Mouse (Mus musculus) liver, embryonic 14.5 days (tissue): ENCODE measurements around the gene Lsm7. TPM values are rescaled to one million over a fixed set of nuclear protein-coding genes. Genes with fewer than 3 reads are reported as not detected.

Experiments
- ATAC-seq: fragments of 200-750 bp; cut with Nextera tagmentation; 2 replicates; pipeline ENCODE4 v1.8.0; 2017; ENCODE audit warnings: moderate number of reproducible peaks, mild to moderate bottlenecking, moderate library complexity; ENCODE audit not compliant: insufficient read depth
- DNase-seq, 3 experiments: peaks; one replicate each; pipeline ENCODE4 v3.0.0-alpha.2; 2012 to 2013; ENCODE audit warnings: low read depth in 3 of 3, low spot score in 3 of 3
- H3K27ac ChIP-seq: fragments of 300-500 bp; sonication (generic); 2 replicates; pipeline ENCODE4 v1.5.1; 2014; ENCODE audit warnings: moderate library complexity, mild to moderate bottlenecking, control low read depth, inconsistent platforms
- H3K27me3 ChIP-seq: fragments of 300-500 bp; sonication (generic); 2 replicates; pipeline ENCODE4 v1.6.1; 2014; ENCODE audit warnings: mild to moderate bottlenecking, low read length, moderate library complexity; ENCODE audit not compliant: control insufficient read depth, insufficient read depth
- H3K36me3 ChIP-seq: fragments of 300-500 bp; sonication (generic); replicated peaks from 2 replicates; pipeline ENCODE4 v1.6.1; 2014; ENCODE audit warnings: low read depth; ENCODE audit not compliant: control insufficient read depth, insufficient read depth
- H3K4me1 ChIP-seq, 2 experiments: fragments of 200-500 bp in 1 of 2; fragments of 300-500 bp in 1 of 2; sonication (generic) in 1 of 2; replicated peaks; 2 replicates each; pipeline ENCODE4 v1.6.1; 2012 to 2014; ENCODE audit warnings: antibody characterized with exemption in 1 of 2, inconsistent platforms in 1 of 2, low read length in 1 of 2; ENCODE audit not compliant: control insufficient read depth in 2 of 2, insufficient read depth in 2 of 2
- H3K4me2 ChIP-seq: fragments of 300-500 bp; sonication (generic); 2 replicates; pipeline ENCODE4 v1.6.1; 2014; ENCODE audit warnings: low read depth, mild to moderate bottlenecking, control low read depth, moderate library complexity
- H3K4me3 ChIP-seq, 2 experiments: fragments of 200-500 bp in 1 of 2; fragments of 300-500 bp in 1 of 2; sonication (generic) in 1 of 2; 2 replicates each; pipeline ENCODE4 v1.5.1; 2012 to 2014; ENCODE audit warnings: low read depth in 2 of 2, low read length in 2 of 2, mild to moderate bottlenecking in 2 of 2, control low read depth in 1 of 2, inconsistent platforms in 1 of 2, moderate library complexity in 1 of 2; ENCODE audit not compliant: insufficient read depth in 1 of 2
- H3K9ac ChIP-seq: fragments of 300-500 bp; sonication (generic); replicated peaks from 2 replicates; pipeline ENCODE4 v1.6.1; 2014; ENCODE audit warnings: mild to moderate bottlenecking, control low read depth, moderate library complexity
- H3K9me3 ChIP-seq: fragments of 300-500 bp; sonication (generic); 2 replicates; pipeline ENCODE4 v1.6.1; 2016; ENCODE audit warnings: low read length, mixed read lengths; ENCODE audit not compliant: control insufficient read depth
- CTCF ChIP-seq: IDR thresholded peaks from 2 replicates; pipeline ENCODE4 v1.5.1; 2016; ENCODE audit warnings: antibody characterized with exemption, low read depth, control low read depth
- EP300 ChIP-seq: IDR thresholded peaks from 2 replicates; pipeline ENCODE4 v1.6.1; 2016; ENCODE audit warnings: antibody characterized with exemption, low read depth
- WGBS: fragments of 180-500 bp; shearing (Covaris S2); extraction: QIAGEN DNeasy Blood & Tissue Kit; methylation state at CpG from one replicate; pipeline ENCODE4 v1.1.7; 2014; ENCODE audit not compliant: insufficient replicate concordance; 5-methylcytosine and 5-hydroxymethylcytosine counted together
- polyA plus RNA-seq, 2 experiments: library from polyadenylated mRNA; depleted of rRNA in 1 of 2; stranded (reverse) in 1 of 2; unstranded in 1 of 2; fragments of >200 nt; fragmentation: Nextera tagmentation in 1 of 2; extraction: Ambion mirVana in 1 of 2; gene quantifications; 2 replicates each; pipeline versions ENCODE4 v1.2.1 to v1.2.3; 2012 to 2014

Gene Lsm7
- polyA plus RNA-seq, 2 experiments = 178 to 215 TPM

DNA sequence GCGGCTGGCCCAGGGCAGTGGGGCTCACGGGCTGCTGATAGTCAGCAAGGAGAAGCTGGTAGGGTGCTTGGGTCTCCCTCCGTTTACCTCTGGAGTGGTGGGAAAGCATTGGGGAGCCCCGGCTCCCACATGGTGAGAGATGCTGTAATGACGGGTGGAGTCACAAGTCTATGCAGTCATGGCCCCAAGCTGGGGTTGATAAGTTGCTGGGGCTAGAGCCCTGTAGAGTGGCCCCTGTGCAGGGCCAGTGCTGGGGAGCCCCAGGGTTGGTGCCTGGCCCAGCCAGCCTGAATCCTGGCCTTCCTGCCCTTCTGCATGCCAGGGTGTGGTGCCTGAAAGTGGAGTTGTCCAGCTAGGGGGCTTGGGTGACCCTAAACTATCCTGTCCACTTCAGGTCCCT, 7.3 kb upstream of the Lsm7 start:
- peak overlapping the region; percentile 52 for H3K9ac ChIP-seq
- peak overlapping the region; percentile 87 for H3K27ac ChIP-seq
- TF ChIP-seq CTCF (no peak), EP300 (no peak)
- H3K4me2 ChIP-seq = peak overlapping the region; percentile 57
- no peaks in the 10 kb centered on the region for H3K9me3 ChIP-seq
- ATAC-seq (peak; percentile 27; the same call in 1 of the 2 replicates), DNase-seq (no peak)
- peaks cover 57% of the 10 kb centered on the region for H3K36me3 ChIP-seq
- 57% methylated on average over 5 of the region's 5 CpGs for WGBS
- peaks cover 49 to 54% of the 10 kb centered on the region in 2 experiments for H3K4me1 ChIP-seq
- no peaks in the 10 kb centered on the region for H3K27me3 ChIP-seq
- no peak overlapping the region for H3K4me3 ChIP-seq

DNA sequence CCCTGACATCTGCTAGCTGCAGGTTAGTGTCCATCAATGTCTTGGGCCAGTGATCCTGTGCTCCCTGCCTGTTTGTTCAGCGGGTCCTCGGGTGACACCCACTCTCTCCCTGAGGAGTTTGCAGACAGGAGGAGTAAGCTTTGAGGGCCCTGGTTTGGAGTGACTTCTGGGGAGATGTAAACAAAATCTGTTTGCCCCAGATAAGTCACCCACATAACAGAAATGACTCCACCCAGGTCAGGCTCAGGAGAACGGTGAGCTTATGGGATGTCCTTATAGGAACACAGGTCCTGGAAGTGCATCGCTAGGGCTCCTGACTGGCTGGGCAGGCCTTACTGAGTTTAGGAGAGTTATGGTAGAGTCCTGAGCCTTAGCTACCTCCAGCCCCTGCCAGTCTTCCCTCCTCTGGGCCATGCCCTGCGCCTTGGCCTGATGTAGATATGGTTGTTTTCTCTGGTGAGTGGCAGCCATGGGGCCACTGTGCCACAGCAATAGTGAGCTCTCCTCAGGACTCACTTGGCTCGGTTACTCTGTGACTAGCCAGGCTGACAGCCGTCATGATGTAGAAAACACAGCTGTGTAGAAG, 3.4 kb upstream of the Lsm7 start:
- DNase-seq = peak; percentile 95 to 97 (median 95)
- Histone ChIP-seq H3K27me3 (no peaks in the 10 kb centered on the region), H3K4me2 (peak overlapping the region; percentile 99), H3K9me3 (no peaks in the 10 kb centered on the region), H3K4me3 (peak overlapping the region; percentile 69 to 100), H3K9ac (peak overlapping the region; percentile 99), H3K36me3 (peaks cover 27% of the 10 kb centered on the region), H3K27ac (peak overlapping the region; percentile 100), H3K4me1 (peaks cover 67 to 69% of the 10 kb centered on the region in 2 experiments)
- TF ChIP-seq CTCF (no peak), EP300 (peak; percentile 97)
- WGBS = 14% methylated on average over 7 of the region's 7 CpGs
- ATAC-seq = peak; percentile 83

DNA sequence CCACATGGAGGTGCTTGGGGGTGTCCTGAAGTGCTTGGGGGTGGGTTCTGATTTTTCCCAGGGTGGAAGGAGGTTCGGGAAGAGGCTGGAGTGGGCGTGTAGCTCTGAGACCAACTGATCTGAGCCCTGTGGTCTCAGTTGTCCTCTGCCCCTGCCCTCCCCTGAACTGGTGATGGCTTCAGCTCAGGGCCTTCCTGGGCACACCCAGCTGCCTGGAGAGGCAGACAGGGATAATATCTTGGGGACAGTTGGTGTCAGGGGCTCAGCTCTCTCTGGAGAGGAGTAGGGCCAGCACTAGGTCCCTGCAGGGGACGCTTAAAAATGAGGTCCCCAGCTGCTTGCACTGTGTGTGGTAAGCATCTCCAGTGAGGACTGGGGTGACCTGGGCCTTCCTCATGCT, 2.8 kb upstream of the Lsm7 start:
- WGBS = 13% methylated on average over 3 of the region's 3 CpGs
- Histone ChIP-seq H3K4me3 (peak overlapping the region; percentile 69 to 100), H3K27ac (peak overlapping the region; percentile 100), H3K9me3 (no peaks in the 10 kb centered on the region), H3K27me3 (no peaks in the 10 kb centered on the region), H3K4me1 (peaks cover 62 to 67% of the 10 kb centered on the region in 2 experiments), H3K36me3 (peaks cover 21% of the 10 kb centered on the region), H3K4me2 (peak overlapping the region; percentile 99), H3K9ac (peak overlapping the region; percentile 99)
- peak; percentile 74 for ATAC-seq
- DNase-seq = peak in 2 of 3 experiments; percentile 53 to 61
- no peak for TF ChIP-seq EP300
- TF ChIP-seq CTCF = no peak

DNA sequence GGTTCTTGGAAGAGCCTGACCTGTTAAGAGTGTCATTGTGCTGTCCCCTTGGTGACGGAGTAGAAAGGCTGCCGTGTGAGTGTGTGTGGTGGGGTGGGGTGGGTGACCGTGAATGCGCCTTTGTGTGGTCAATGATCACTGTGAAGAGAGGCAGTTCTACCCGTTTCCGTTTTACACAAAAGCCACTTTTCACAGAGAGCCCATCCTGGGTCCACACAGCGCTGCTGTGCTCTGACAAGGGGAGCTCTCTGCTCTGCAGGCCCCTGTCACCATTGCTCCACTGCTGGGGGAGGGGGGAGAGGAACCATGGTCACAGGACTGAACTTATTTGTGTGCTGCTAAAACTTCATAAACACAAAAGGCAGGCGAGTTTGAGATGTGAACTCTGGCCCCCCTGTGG, 2.4 kb upstream of the Lsm7 start:
- Histone ChIP-seq H3K4me1 (peaks cover 57 to 62% of the 10 kb centered on the region in 2 experiments), H3K4me3 (peak overlapping the region; percentile 69 to 100), H3K4me2 (peak overlapping the region; percentile 99), H3K27ac (peak overlapping the region; percentile 100), H3K36me3 (peaks cover 16% of the 10 kb centered on the region), H3K9me3 (no peaks in the 10 kb centered on the region), H3K9ac (peak overlapping the region; percentile 99), H3K27me3 (no peaks in the 10 kb centered on the region)
- WGBS = 34% methylated on average over 8 of the region's 8 CpGs
- TF ChIP-seq EP300 (no peak), CTCF (no peak)
- DNase-seq (no peak), ATAC-seq (no peak)

DNA sequence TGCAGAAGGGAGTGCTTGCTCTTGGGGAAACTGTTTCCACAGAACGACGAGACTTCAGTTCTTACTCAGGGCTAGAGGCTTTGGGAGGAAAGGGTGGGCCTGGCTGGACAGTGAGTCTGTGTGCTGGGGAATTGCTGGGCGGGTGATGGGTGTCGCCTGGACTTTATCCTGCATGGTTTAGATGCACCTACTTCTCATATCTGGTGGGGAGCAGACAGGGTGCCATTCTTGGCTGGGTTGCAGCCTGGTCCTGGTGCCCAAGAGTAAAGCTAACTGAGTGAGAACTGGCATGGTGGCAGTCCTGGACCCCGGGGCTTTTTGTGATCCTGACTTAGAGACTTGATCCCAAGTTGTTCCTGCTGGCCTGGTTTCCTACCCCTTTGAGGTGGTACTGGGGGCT, 1.9 kb upstream of the Lsm7 start:
- 39% methylated on average over 5 of the region's 5 CpGs for WGBS
- H3K4me1 ChIP-seq = peaks cover 52 to 58% of the 10 kb centered on the region in 2 experiments
- H3K36me3 ChIP-seq = peaks cover 15% of the 10 kb centered on the region
- peak overlapping the region; percentile 99 for H3K4me2 ChIP-seq
- no peaks in the 10 kb centered on the region for H3K27me3 ChIP-seq
- H3K27ac ChIP-seq = peak overlapping the region; percentile 100
- H3K9me3 ChIP-seq = no peaks in the 10 kb centered on the region
- peak overlapping the region; percentile 99 for H3K9ac ChIP-seq
- TF ChIP-seq CTCF (no peak), EP300 (peak; percentile 55; the same call in 1 of the 2 replicates)
- DNase-seq (peak in 2 of 3 experiments; percentile 57 to 64), ATAC-seq (peak; percentile 34)
- H3K4me3 ChIP-seq = peak overlapping the region; percentile 69 to 100
